Mouse (Mus musculus) lung, postnatal 0 days (tissue): ENCODE results near the gene Atpaf1.

Experiments
- CTCF ChIP-seq: IDR thresholded peaks from 2 replicates; pipeline ENCODE4 v1.5.1; 2016; ENCODE audit warnings: antibody characterized with exemption, mild to moderate bottlenecking
- EP300 ChIP-seq: IDR thresholded peaks from 2 replicates; pipeline ENCODE4 v1.6.1; 2016; ENCODE audit warnings: antibody characterized with exemption, mild to moderate bottlenecking, control low read depth

DNA sequence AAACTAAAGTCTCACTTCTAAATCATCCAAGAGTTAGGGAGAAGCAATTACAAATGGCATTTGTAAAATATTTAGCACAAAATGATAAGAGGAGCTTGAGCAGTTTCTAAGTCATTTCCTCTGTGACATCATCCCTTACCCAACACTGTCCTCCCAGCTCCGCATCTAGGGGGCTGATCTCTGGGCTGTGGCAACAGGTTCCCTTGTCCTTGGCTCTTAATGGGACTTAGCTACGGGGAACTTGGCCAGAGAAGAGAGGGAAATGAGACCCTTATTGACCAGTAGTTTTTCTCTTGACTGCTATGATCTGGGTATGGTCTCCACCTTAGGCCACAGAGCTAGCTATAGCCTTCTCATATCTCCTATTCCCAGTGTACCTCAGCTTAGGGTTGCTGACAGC, 40.7 kb downstream of the Atpaf1 start:
- TF ChIP-seq CTCF (no peak), EP300 (no peak)
